Mouse (Mus musculus) liver, embryonic 15.5 days (tissue): ENCODE measurements around the gene Gm29110. TPM values are rescaled to one million over a fixed set of nuclear protein-coding genes. Genes with fewer than 3 reads are reported as not detected.
"Not testable (repeated sequence)": the region's sequence is repeated elsewhere in the genome, so short reads cannot be mapped to it uniquely, and the experiment has no call there.

Experiments
- ATAC-seq: fragments of 200-750 bp; cut with Nextera tagmentation; 2 replicates; pipeline ENCODE4 v1.8.0; 2017; ENCODE audit warnings: moderate number of reproducible peaks, mild to moderate bottlenecking, moderate library complexity; ENCODE audit not compliant: insufficient read depth
- H3K27ac ChIP-seq: fragments of 300-500 bp; sonication (generic); replicated peaks from 2 replicates; pipeline ENCODE4 v1.5.1; 2015; ENCODE audit warnings: mild to moderate bottlenecking, inconsistent platforms
- H3K27me3 ChIP-seq: fragments of 300-500 bp; sonication (generic); 2 replicates; pipeline ENCODE4 v1.6.1; 2015; ENCODE audit warnings: mild to moderate bottlenecking, inconsistent platforms
- H3K36me3 ChIP-seq: fragments of 300-500 bp; sonication (generic); replicated peaks from 2 replicates; pipeline ENCODE4 v1.6.1; 2015; ENCODE audit warnings: moderate library complexity, mild to moderate bottlenecking, inconsistent platforms
- H3K4me1 ChIP-seq: fragments of 300-500 bp; sonication (generic); replicated peaks from 2 replicates; pipeline ENCODE4 v1.6.1; 2015; ENCODE audit warnings: inconsistent platforms
- H3K4me2 ChIP-seq: fragments of 300-500 bp; sonication (generic); 2 replicates; pipeline ENCODE4 v1.6.1; 2015; ENCODE audit warnings: moderate library complexity, mild to moderate bottlenecking, inconsistent platforms
- H3K4me3 ChIP-seq: fragments of 300-500 bp; sonication (generic); replicated peaks from 2 replicates; pipeline ENCODE4 v1.5.1; 2015; ENCODE audit warnings: mild to moderate bottlenecking, inconsistent platforms
- H3K9ac ChIP-seq: fragments of 300-500 bp; sonication (generic); 2 replicates; pipeline ENCODE4 v1.6.1; 2015; ENCODE audit warnings: moderate library complexity, mild to moderate bottlenecking, inconsistent platforms
- H3K9me3 ChIP-seq: fragments of 300-500 bp; sonication (generic); replicated peaks from 2 replicates; pipeline ENCODE4 v1.6.1; 2016; ENCODE audit warnings: inconsistent platforms
- WGBS: fragments of 180-500 bp; shearing (Covaris S2); methylation state at CpG from one replicate; pipeline ENCODE4 v1.1.7; 2015; ENCODE audit warnings: mixed read lengths; ENCODE audit not compliant: insufficient replicate concordance; 5-methylcytosine and 5-hydroxymethylcytosine counted together
- polyA plus RNA-seq: library from polyadenylated mRNA; unstranded; fragments of >200 nt; fragmentation: Nextera tagmentation; extraction: Ambion mirVana; gene quantifications from 2 replicates; pipeline ENCODE4 v1.2.1, GENCODE M21; 2015

Gm29110 gene
- polyA plus RNA-seq, result not detected in 2 replicates

DNA sequence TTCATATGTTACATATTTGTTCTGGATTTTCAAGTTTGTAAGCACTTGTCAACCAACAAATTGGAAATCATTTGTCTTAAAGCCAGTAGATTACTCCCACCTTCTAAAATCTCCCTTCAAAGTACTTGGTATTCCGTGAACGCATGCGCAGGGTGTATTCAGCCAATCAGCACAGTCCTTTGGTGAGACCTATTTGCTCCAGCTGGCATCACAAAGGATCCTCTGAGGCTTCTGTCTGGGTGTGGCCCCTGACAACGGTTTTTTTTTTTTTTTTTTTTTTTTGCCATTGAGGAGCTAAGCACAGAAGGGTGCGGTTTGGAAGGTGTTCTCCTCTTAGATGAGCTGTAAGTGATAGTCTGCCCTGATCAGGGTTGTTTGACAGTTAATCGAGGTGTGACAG lies at the start of gene Gm29110:
Gene Gm29110, plus strand, starts transcription at position 301 of the 400 bp plus-strand sequence.
- H3K27me3 ChIP-seq, H3K4me2 ChIP-seq, ATAC-seq, H3K9me3 ChIP-seq, H3K9ac ChIP-seq, H3K27ac ChIP-seq, H3K4me3 ChIP-seq, H3K36me3 ChIP-seq, H3K4me1 ChIP-seq: not testable (repeated sequence)
- 100% methylated on average over 1 of the region's 6 CpGs for WGBS

Other genes starting within 250 kb of the Gm29110 start
- gene Gm21913, start 153.4 kb downstream of the Gm29110 start, polyA plus RNA-seq, result not detected in 2 replicates